Mouse (Mus musculus): ENCODE measurements around the gene Sdhd.
"Not testable (repeated sequence)": the region's sequence is repeated elsewhere in the genome, so short reads cannot be mapped to it uniquely, and the experiment has no call there.

The Sdhd gene

DNA sequence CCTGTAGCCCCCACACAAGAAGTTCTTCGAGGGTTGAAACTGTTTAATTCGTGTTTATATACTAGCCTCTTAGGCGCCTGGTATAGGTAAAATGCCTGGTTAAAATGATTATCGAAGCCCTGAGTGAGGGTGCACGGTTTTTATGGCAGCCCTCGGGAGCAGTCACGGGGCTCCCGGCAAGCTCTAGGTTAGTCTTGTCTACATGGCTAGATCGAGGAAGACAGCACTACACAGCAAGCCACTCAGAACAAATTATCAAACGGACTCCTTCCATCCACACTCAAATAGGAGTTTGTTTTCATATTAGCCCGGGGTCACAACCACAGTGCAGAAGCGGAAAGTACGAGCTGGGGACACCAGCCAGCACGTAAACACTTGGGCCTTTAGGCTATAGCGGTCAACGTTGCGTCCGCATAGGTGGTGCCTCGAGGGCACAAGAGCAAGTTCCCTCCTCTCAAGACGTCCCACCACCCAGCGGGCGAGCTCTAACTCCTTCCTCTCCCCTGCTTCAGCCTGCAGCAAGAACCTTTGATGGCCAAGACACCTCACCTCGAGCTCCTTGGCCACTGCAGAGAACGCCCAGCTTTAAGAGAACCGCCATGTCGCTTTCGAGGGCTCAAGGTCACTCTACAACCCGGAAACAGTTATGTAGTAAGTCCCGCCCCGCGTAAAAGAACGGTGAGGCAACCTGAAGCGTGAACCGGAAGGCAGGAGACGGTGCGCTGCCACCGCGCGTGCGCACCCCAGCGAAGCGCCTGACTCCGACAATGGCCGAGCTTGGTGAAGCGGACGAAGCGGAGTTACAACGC lies at the start of gene Sdhd, which contains the start of gene Timm8b:
Gene Sdhd (minus strand): TSS at position 624 of the 809 bp plus-strand sequence.
Gene Timm8b (plus strand): TSS at position 722 of the 809 bp plus-strand sequence.
- DNase-seq: peak; percentile 93 to 95

- DNase-seq: no peak
These were observed 46.9 kb upstream of the Sdhd start for GRCm38 (mm10) chr9:50650503-50650902.

- DNase-seq: no peak
These were observed 43.3 kb upstream of the Sdhd start for GRCm38 (mm10) chr9:50646826-50647370.

DNA sequence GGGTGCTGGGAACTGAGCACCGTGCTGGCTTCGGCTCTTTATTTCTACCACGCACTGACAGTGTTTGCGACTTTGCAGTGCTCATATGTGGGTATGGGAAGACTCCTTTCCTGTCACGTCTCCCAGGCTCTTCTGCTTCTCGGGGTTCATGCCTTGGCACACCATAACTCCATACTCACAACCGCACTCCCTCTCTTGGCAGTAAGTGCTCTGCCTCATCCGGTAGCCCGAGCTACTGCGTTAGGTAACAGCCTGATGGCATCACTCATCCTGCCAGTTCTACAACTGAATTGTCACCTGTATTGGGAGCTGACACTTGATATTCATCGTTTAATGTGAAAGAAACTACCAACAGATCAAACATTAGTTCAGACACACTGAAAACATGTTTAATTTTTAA lies 30.7 kb upstream of the Sdhd start:
- no peak for DNase-seq

- DNase-seq: peak in 1 of 2 experiments; percentile 24
These were observed 29.4 kb upstream of the Sdhd start for GRCm38 (mm10) chr9:50633059-50633458.

DNA sequence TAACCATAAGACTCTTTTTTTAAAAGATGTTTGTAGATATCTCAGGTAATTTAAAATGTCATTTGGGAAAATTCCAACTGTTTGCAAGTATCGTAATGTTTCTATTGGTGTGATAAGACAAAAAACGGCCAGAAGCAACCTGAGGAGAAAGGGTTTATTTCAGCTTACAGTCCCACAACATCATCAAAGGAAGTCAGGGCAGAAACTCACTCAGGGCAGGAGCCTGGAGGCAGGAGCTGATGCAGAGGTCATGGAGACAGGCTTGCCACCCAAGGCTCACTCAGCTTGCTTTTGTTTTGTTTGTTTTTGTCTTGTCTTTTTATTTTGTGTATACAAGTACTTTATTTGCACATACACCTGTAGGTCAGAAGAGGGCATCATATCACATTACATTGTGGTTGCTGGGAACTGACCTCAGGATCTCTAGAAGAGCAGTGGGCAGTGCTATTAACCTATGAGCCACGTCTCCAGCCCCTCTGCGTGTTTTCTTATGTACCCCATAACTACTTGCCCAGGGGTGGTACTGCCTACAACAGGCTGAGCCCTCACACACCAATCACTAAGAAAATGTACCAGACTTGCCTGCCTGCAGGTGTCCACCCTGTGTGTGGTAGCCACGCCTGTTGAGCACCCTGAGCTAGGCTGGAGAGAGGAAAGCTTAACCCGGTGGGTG lies 28.5 kb upstream of the Sdhd start:
- DNase-seq: no peak

GRCm38 (mm10) chr9:50630903-50631302 lies 27.3 kb upstream of the Sdhd start:
- not testable (repeated sequence) for DNase-seq

DNA sequence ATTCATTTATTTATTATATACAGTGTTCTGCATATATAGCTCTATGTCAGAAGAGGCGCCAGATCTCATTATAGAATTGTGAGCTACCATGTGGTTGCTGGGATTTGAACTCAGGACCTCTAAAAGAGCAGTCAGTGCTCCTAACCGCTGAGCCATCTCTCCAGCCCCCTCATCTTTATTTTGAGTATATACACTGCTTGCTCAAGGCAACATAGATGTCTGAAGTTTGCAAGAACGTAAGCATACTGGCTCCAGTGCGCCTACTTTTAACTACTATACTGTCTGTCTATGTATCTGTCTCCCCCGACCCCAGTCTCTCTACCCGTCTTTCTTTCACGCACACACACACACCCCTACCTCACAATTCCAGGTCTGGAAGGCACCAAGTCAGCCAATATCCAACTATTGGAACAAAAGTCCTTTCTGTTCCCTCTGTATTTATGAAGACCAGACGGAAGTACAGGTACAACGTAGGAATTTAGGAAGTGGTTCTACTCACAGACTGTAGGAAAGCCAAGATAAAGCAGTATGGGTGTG lies 14.2 kb upstream of the Sdhd start:
- no peak for DNase-seq

DNA sequence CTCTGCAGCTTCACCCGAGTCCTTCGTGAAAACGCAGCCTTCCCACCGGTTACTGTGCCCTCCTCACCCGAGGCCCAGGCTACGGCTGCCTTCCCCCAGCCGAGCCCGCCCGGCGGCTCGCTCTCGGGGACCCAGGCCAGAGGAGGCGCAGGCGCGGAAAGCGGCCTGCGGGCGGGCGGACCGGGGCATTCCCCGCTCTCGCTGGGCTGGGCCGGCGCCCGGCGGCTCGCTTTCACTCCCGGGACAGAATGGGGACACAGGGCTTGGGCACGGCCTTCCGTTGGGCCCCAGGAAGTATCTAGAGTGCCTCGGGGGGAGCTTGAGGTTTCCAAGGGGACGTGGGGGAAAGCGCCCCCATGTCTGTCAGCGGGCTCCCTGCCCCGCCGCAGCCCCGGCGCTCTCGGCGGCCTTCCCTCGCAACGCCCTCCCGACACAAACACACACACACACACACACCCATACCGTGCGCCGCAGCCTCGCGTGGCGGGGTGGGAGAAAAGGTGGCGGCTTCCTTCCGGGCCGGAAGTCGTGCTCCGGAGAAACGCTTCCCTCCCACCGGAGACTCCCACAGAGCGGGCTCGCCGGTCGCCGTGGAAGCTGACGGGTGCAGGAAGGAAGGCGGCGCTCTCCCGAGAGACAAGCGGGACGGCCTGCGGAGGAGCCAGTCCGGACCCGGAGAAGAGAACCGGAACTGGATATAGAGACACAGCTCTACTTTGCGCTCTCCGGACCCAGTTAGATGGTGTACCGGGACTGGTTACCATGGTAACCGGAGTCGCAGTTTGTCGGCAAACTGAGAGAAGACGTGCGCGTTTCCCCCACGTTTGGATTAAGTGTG lies 13.4 kb upstream of the Sdhd start, which contains the start of the genes Pih1d2 and Nkapd1:
Gene Pih1d2 (plus strand): TSS at position 556 of the 838 bp plus-strand sequence.
Gene Nkapd1 (minus strand): TSS at position 699 of the 838 bp plus-strand sequence.
- peak; percentile 94 for DNase-seq

DNA sequence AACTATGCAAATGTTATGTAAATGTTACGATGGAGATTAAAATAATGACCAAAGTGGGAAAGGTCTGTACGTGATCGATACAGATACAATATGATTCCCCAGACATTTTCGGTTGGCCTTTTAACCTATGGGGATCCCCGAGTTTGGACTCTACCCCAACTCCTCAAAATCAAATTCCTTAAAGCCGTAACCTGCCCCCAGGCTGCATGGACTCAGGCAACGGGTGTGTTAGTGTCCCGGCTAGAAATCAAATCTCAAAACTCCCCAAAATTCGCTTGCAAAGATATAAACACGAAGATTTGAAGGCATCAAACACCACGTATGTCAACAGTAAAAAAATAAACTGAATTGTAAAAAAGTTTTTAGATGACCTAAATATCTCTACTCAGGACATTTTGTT lies 12.5 kb upstream of the Sdhd start:
- DNase-seq: no peak

DNA sequence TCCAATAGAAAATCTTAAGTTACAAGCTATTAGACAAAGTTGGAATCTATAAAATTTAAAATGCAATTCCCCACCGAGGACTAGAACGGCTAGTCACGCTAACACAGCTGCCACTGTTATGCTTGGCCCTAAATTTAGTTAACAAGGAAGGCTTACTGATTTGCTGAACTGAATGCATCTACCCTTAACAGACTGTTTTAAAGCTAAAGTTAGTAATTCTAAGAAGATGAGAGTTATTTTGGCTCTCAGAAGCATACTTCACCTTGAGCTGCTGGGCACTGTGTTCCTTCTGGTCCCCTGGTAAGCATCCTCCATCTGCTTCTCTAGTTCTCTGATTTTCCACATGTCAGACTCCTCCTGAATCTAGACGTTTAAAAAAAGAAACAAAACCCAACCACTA lies 8.5 kb upstream of the Sdhd start:
- DNase-seq: no peak

GRCm38 (mm10) chr9:50604338-50604737 lies 726 bp upstream of the Sdhd start:
- no peak for DNase-seq

GRCm38 (mm10) chr9:50603998-50604324 lies 349 bp upstream of the Sdhd start:
- DNase-seq: no peak

DNA sequence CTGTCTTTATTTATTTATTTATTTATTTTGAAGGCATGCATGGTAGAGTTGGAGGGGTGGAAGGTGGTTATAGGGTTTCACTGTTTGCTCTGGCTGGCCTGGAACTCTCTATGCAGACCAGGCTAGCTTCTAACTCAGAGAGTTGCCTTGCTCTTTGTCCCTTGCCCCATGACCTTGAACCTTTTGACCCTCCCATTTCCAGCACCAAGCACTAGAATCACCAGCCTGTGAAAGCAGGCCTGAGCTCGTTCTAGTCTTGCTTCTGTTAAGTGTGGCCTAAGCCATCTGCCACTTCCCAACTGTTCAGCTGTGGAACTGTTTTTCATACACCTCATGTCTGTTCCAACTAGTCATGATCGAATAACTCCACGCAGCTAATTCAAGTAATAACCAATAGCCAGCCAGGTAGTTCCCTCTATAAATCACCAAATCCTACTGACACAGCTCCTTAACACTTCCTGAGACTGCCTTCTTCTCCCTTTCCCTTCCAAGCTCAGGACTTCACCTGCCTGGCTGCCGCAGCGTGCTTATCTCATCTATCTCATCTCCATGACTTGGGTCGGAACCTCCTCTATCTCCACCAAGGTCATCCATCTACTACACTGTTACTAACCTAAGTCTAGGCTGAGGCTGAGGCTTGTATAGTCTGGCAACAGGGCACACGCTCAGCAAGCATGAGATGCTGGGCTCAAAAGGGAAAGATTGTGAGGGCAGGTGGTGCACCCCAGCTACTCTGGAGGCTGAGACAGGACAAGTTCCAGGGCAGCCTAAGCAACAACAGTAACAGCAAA lies 1.4 kb downstream of the Sdhd start:
- no peak for DNase-seq

GRCm38 (mm10) chr9:50601536-50601935 lies 2.1 kb downstream of the Sdhd start:
- DNase-seq: no peak

GRCm38 (mm10) chr9:50596973-50597372 lies 6.6 kb downstream of the Sdhd start:
- DNase-seq: no peak

DNA sequence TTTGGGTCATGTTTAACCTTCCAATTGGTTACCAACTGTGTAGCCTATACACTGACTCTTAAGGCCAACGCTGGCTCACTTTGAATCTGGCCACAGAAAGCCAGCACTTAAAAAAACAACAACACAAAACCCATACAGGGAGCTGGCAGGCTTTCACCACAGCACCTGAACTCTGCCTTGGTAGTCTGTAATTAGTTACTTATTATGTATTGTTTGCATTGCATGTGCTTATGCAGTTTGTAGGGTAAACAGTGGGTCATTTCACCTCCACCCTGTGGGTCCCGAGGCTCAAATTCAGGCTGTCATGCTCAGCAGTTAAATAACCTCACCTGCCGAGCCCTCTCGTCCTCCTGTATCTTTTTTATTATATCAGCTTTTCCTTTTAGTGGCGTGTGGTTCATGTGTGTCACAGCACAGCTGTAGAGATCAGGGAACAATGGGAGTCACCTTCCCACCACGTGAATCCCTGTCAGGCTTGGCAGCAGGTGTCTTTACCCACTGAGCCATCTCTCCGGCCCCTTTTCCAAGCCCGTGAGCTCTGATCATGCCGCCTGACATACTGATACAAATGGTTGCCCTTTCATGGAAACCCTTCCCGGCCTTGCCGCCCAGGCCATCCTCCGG lies 8.7 kb downstream of the Sdhd start:
- no peak for DNase-seq

DNA sequence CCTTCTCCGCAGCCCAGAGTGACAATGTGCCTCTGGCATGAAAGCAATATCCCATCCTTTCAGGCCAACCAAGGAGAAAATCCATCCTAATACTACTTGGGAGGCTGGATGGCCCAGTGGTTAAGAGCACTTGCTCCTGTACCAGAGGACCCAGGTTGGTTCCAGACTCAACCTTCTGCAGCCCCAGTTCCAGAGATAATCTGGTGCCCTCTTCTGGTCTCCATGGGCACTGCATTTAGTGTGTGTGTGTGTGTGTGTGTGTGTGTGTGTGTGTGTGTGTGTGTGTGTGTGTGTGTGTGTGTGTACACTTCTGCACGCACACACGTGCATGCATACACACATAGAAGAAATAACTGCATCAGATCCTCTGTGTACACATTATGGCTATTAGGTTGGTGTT lies 10.1 kb downstream of the Sdhd start:
- DNase-seq: peak; percentile 78

DNA sequence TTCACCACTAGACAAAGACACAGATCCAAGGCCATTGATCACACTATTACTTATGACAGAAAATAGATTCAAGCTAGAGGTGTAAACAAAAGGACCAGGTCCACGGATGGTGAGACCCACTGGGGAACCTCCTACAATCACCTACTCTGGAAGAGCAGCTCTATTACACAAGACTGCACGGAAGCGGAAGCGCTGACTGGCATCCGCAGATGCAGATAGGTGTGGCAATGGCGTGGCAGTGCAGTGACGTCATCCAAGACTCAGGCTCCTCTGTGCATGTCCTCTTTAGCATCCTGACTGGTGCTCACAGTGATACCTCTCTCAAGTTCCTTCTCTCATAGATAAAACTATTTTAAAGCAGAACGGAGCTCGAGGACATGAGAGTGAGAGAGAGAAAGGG lies 10.7 kb downstream of the Sdhd start:
- DNase-seq: no peak

DNA sequence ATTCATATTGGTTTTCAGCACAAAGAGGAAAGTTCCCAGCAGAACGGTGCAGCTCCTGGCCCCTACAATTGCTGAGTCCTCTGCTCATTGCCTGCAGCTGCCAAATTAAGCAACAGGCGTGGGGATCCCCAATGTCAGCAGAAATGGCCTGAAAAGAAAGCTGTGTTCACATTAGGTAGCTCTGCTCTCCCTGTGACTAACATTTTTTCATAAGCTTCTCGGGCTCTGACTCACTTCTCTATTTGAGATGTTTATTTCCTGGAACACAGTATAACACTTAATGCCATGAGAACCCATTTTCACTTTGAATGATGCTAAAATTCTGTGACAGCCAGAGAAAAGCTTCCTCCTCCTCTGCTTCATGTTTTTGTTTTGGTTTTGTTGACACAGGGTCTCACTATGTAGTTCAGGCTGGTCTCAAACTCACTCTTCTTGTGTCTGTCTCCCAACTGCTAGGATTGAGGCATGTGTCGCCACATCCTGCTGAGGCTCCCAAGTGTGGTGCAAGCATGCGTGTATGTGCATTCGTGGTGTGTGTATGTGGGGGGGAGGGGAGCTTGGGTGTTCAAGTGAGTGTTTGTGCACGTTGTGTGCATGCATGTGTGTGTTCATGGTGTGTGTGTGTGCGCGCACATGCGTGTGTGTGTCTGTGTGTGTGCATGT lies 12.6 kb downstream of the Sdhd start:
- DNase-seq: peak; percentile 12 to 15

DNA sequence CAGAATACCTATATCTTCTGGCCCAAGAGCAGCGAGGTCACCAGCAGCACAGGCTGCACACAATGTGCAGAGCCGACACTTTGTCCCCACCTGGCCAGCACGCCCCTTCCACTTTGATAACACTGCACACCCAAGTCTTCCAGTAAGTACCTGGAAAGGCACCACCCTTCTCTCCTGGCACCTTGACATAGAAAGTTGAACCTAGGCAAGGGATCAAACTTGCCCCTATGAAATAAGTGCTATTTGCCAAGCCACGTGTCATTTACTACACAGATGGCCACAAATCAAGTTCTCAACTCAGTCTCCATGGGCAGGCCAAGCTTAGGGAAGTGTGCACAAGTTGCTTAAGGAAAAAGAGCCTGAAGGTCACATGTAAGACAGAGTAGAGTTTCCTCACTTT lies 16.7 kb downstream of the Sdhd start:
- DNase-seq: no peak

All from B cell, adult 2 months (primary cell).